Mouse (Mus musculus) liver, adult 2 months (tissue): ENCODE measurements around the gene Kcnj8.

Experiments used
- CTCF ChIP-seq: fragments of 200-500 bp; IDR thresholded peaks from 2 replicates; pipeline ENCODE4 v1.5.1; 2011; ENCODE audit warnings: low read depth, low read length, control low read depth
- POLR2A ChIP-seq: fragments of 200-500 bp; IDR thresholded peaks from 2 replicates; pipeline ENCODE4 v1.6.1; 2011; ENCODE audit warnings: low read length, control low read depth; ENCODE audit not compliant: insufficient read depth; ENCODE audit errors: extremely low read depth

DNA sequence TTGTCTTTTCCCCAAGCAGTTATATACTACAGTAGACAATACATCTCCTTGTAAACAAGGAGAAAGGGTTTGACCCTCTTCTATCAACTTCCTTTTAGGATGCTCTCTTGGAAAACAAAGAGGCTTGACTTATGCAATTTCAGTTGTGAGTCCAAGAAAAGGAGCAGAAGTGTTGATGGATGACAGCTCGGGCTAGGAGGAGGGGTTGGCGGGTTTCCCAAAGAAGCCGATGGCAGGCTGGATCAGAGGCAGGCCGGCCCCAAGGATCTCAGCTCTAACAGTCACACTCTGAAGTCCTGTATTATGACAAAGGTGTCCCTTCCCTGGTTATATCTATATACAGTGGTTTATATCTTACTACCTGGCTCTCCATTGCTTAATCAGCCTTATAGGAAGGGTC, 19.9 kb downstream of the Kcnj8 start:
- no peak for TF ChIP-seq CTCF
- TF ChIP-seq POLR2A: no peak
